Comparison of ENCODE assay signal across 8 mouse cellular contexts in genomic region chr7:25709961-25710360, GRCm38 (mm10). TPM values are rescaled to one million over a fixed set of nuclear protein-coding genes. Genes with fewer than 3 reads are reported as not detected.
DNase-seq lines count a peak whose midpoint lies in the region; ATAC-seq and TF ChIP-seq lines count a peak whose summit lies in the region.

No protein-coding gene starts in this region.

- H3K27me3 ChIP-seq in heart, embryonic 13.5 days (replicated peaks), result no peaks in the 10 kb centered on the region
- no peaks in the 10 kb centered on the region for H3K27me3 ChIP-seq in liver, embryonic 12.5 days (replicated peaks)
- no peaks in the 10 kb centered on the region for H3K27me3 ChIP-seq in neural tube, embryonic 15.5 days (replicated peaks)

- no peaks in the 10 kb centered on the region for H3K9me3 ChIP-seq in ES-E14 (ENCODE audit: control insufficient read depth, insufficient read depth, low read depth, low read length)
- no peaks in the 10 kb centered on the region for H3K9me3 ChIP-seq in heart, embryonic 13.5 days
- H3K9me3 ChIP-seq in liver, embryonic 12.5 days (replicated peaks), result no peaks in the 10 kb centered on the region
- no peaks in the 10 kb centered on the region for H3K9me3 ChIP-seq in neural tube, embryonic 15.5 days (replicated peaks)

- H3K4me1 ChIP-seq in ES-E14 (ENCODE audit: control insufficient read depth in 2 of 2, insufficient read depth in 2 of 2, low read length in 2 of 2, poor library complexity in 1 of 2), result peaks cover 3 to 23% of the 10 kb centered on the region in 2 experiments; a peak in 1 of 4 replicates
- H3K4me1 ChIP-seq in heart, embryonic 13.5 days, result peaks cover 65% of the 10 kb centered on the region
- H3K4me1 ChIP-seq in liver, embryonic 12.5 days, result peaks cover 67% of the 10 kb centered on the region
- H3K4me1 ChIP-seq in neural tube, embryonic 15.5 days, result peaks cover 17% of the 10 kb centered on the region

- ATAC-seq in heart, embryonic 13.5 days (ENCODE audit: extremely low read depth, insufficient number of reproducible peaks, low FRiP score, low TSS enrichment), result no peak
- no peak for ATAC-seq in liver, embryonic 12.5 days
- ATAC-seq in neural tube, embryonic 15.5 days (ENCODE audit: low FRiP score), result no peak
- no peak for ATAC-seq in erythroblast, adult 5-6 weeks (replicated peaks; ENCODE audit: low FRiP score, poor library complexity, severe bottlenecking)

- 16% methylated on average over 12 of the region's 12 CpGs for WGBS in heart, embryonic 13.5 days
- WGBS in liver, embryonic 12.5 days (ENCODE audit: insufficient replicate concordance), result 54% methylated on average over 12 of the region's 12 CpGs
- WGBS in neural tube, embryonic 15.5 days, result 23% methylated on average over 12 of the region's 12 CpGs

- peak overlapping the region; percentile 61 for H3K4me2 ChIP-seq in heart, embryonic 13.5 days
- H3K4me2 ChIP-seq in liver, embryonic 12.5 days, result peak overlapping the region; percentile 17
- H3K4me2 ChIP-seq in neural tube, embryonic 15.5 days, result peak overlapping the region; percentile 22; the same call in 1 of the 2 replicates

- H3K9ac ChIP-seq in ES-E14 (ENCODE audit: insufficient read depth, low read depth, low read length, poor library complexity, severe bottlenecking), result no peak overlapping the region
- peak overlapping the region; percentile 74 for H3K9ac ChIP-seq in heart, embryonic 13.5 days
- 0 out of 2 replicates have a peak overlapping the region, but pooled peaks have one; percentile 40 for H3K9ac ChIP-seq in liver, embryonic 12.5 days
- no peak overlapping the region for H3K9ac ChIP-seq in neural tube, embryonic 15.5 days (replicated peaks)

- peaks cover 21% of the 10 kb centered on the region; the same call in 1 of the 2 replicates for H3K36me3 ChIP-seq in ES-E14 (ENCODE audit: control insufficient read depth, insufficient read depth, low read length, poor library complexity, severe bottlenecking)
- peaks cover 27% of the 10 kb centered on the region for H3K36me3 ChIP-seq in heart, embryonic 13.5 days
- peaks cover 78% of the 10 kb centered on the region for H3K36me3 ChIP-seq in liver, embryonic 12.5 days
- peaks cover 29% of the 10 kb centered on the region for H3K36me3 ChIP-seq in neural tube, embryonic 15.5 days

- peak; percentile 61 to 69 for DNase-seq in heart, adult 18-20 months
- no peak for DNase-seq in heart, adult 8-10 months (ENCODE audit: low spot score)
- DNase-seq in ES-E14 (ENCODE audit: low read depth, low spot score), result no peak
- no peak for DNase-seq in ovary, postnatal 14 days (ENCODE audit: low spot score)

- in situ Hi-C loops in ES-E14 (cut with MboI; ENCODE audit: low sequenced_read_pairs in 2 of 2, unreplicated experiment in 2 of 2), result no loop called here

- peak overlapping the region; percentile 27 to 29; a peak in 2 of 4 replicates for H3K4me3 ChIP-seq in ES-E14 (ENCODE audit: insufficient read depth in 1 of 2, low read depth in 1 of 2, low read length in 2 of 2, poor library complexity in 1 of 2, severe bottlenecking in 1 of 2)
- H3K4me3 ChIP-seq in heart, embryonic 13.5 days, result peak overlapping the region; percentile 12; the same call in 1 of the 2 replicates
- no peak overlapping the region for H3K4me3 ChIP-seq in liver, embryonic 12.5 days
- H3K4me3 ChIP-seq in neural tube, embryonic 15.5 days (replicated peaks), result no peak overlapping the region

- no peak overlapping the region for H3K27ac ChIP-seq in ES-E14 (ENCODE audit: insufficient read depth, low read depth, low read length, poor library complexity, severe bottlenecking)
- H3K27ac ChIP-seq in heart, embryonic 13.5 days (replicated peaks), result peak overlapping the region; percentile 82
- H3K27ac ChIP-seq in liver, embryonic 12.5 days, result peak overlapping the region; percentile 57; the same call in 1 of the 2 replicates
- no peak overlapping the region for H3K27ac ChIP-seq in neural tube, embryonic 15.5 days (replicated peaks)

TF ChIP-seq in ES-E14, 5 proteins besides CTCF, POLR2A, EP300 and RAD21:
- TF ChIP-seq ZC3H11A (IDR thresholded peaks at IDR 0.05; ENCODE audit: borderline replicate concordance, low read depth, low read length) (no peak), HCFC1 (IDR thresholded peaks at IDR 0.05; ENCODE audit: borderline replicate concordance, insufficient read depth, low read length) (no peak)

RNA-seq across cellular contexts. Expression of gene Ccdc97, which starts 8.9 kb away (rescaled TPM):
- 10 to 100 TPM; 55.0 to 56.6 TPM for total RNA-seq in heart, adult 18-20 months (2021)
- 10 to 100 TPM; 56.7 to 62.0 (median 58.8) TPM for total RNA-seq in heart, adult 8-10 months (2022)
- 20.3 and 21.7 TPM in 2 replicates for total RNA-seq in ES-E14 (2012; rRNA removed)
- 19.7 and 22.1 TPM in 2 replicates for polyA plus RNA-seq in heart, embryonic 13.5 days (2015; fragmentation: Nextera tagmentation; extraction: Ambion mirVana)
- 14.7 and 15.2 TPM in 2 replicates for polyA plus RNA-seq in liver, embryonic 12.5 days (2016; fragmentation: Nextera tagmentation; extraction: Ambion mirVana)
- 30.2 and 33.2 TPM in 2 replicates for polyA plus RNA-seq in neural tube, embryonic 15.5 days (2015; fragmentation: Nextera tagmentation; extraction: Ambion mirVana)
- 19.0 and 22.3 TPM in 2 replicates for total RNA-seq in erythroblast, adult 5-6 weeks (2015; ENCODE audit: low replicate concordance)
- 14.7 and 17.7 TPM in 2 replicates for total RNA-seq in erythroblast, adult 5-6 weeks (2017; ENCODE audit: low replicate concordance)

RNA-seq across cellular contexts. Expression of gene Tgfb1, which starts 23.2 kb away (rescaled TPM):
- 10 to 100 TPM; 21.8 to 23.6 TPM for total RNA-seq in heart, adult 18-20 months (2021)
- total RNA-seq in heart, adult 8-10 months (2022), result 10 to 100 TPM; 17.5 to 24.9 (median 23.9) TPM
- 6.3 and 7.1 TPM in 2 replicates for total RNA-seq in ES-E14 (2012; rRNA removed)
- 4.3 TPM in 2 replicates for polyA plus RNA-seq in heart, embryonic 13.5 days (2015; fragmentation: Nextera tagmentation; extraction: Ambion mirVana)
- 13.6 and 14.2 TPM in 2 replicates for polyA plus RNA-seq in liver, embryonic 12.5 days (2016; fragmentation: Nextera tagmentation; extraction: Ambion mirVana)
- polyA plus RNA-seq in neural tube, embryonic 15.5 days (2015; fragmentation: Nextera tagmentation; extraction: Ambion mirVana), result 0.88 and 1.8 TPM in 2 replicates
- 64.9 and 68.1 TPM in 2 replicates for total RNA-seq in erythroblast, adult 5-6 weeks (2015; ENCODE audit: low replicate concordance)
- 11.2 and 12.0 TPM in 2 replicates for total RNA-seq in erythroblast, adult 5-6 weeks (2017; ENCODE audit: low replicate concordance)

RNA-seq across cellular contexts. Expression of gene B9d2, which starts 29.4 kb away (rescaled TPM):
- total RNA-seq in heart, adult 18-20 months (2021), result 10 to 100 TPM; 10.2 TPM
- total RNA-seq in heart, adult 8-10 months (2022), result 10 to 100 TPM; 10.1 to 12.8 (median 11.9) TPM
- total RNA-seq in ES-E14 (2012; rRNA removed), result 4.1 and 5.5 TPM in 2 replicates
- 30.8 and 32.8 TPM in 2 replicates for polyA plus RNA-seq in heart, embryonic 13.5 days (2015; fragmentation: Nextera tagmentation; extraction: Ambion mirVana)
- polyA plus RNA-seq in liver, embryonic 12.5 days (2016; fragmentation: Nextera tagmentation; extraction: Ambion mirVana), result 24.9 and 29.5 TPM in 2 replicates
- polyA plus RNA-seq in neural tube, embryonic 15.5 days (2015; fragmentation: Nextera tagmentation; extraction: Ambion mirVana), result 42.9 and 46.9 TPM in 2 replicates
- total RNA-seq in erythroblast, adult 5-6 weeks (2015; ENCODE audit: low replicate concordance), result 7.5 and 8.1 TPM in 2 replicates
- total RNA-seq in erythroblast, adult 5-6 weeks (2017; ENCODE audit: low replicate concordance), result 0.60 and 5.6 TPM in 2 replicates

RNA-seq across cellular contexts. Expression of gene Tmem91, which starts 35.0 kb away (rescaled TPM):
- total RNA-seq in heart, adult 18-20 months (2021), result under 1 TPM in 1 of 2 experiments, not detected in 1; 0.22 TPM
- not detected for total RNA-seq in heart, adult 8-10 months (2022)
- total RNA-seq in ES-E14 (2012; rRNA removed), result 0.94 and 2.6 TPM in 2 replicates
- polyA plus RNA-seq in heart, embryonic 13.5 days (2015; fragmentation: Nextera tagmentation; extraction: Ambion mirVana), result 1.4 and 1.5 TPM in 2 replicates
- polyA plus RNA-seq in liver, embryonic 12.5 days (2016; fragmentation: Nextera tagmentation; extraction: Ambion mirVana), result 2.0 and 3.2 TPM in 2 replicates
- 73.9 and 97.4 TPM in 2 replicates for polyA plus RNA-seq in neural tube, embryonic 15.5 days (2015; fragmentation: Nextera tagmentation; extraction: Ambion mirVana)
- total RNA-seq in erythroblast, adult 5-6 weeks (2015; ENCODE audit: low replicate concordance), result 0.96 TPM in 1 of 2 replicates, not detected in the other
- 0.09 TPM in 1 of 2 replicates, not detected in the other for total RNA-seq in erythroblast, adult 5-6 weeks (2017; ENCODE audit: low replicate concordance)

RNA-seq across cellular contexts. Expression of gene Hnrnpul1, which starts 44.6 kb away (rescaled TPM):
- total RNA-seq in heart, adult 18-20 months (2021), result 10 to 100 TPM; 70.7 to 71.3 TPM
- total RNA-seq in heart, adult 8-10 months (2022), result 10 to 100 TPM; 65.8 to 82.6 (median 71.5) TPM
- total RNA-seq in ES-E14 (2012; rRNA removed), result 67.1 and 69.0 TPM in 2 replicates
- 38.1 and 38.8 TPM in 2 replicates for polyA plus RNA-seq in heart, embryonic 13.5 days (2015; fragmentation: Nextera tagmentation; extraction: Ambion mirVana)
- polyA plus RNA-seq in liver, embryonic 12.5 days (2016; fragmentation: Nextera tagmentation; extraction: Ambion mirVana), result 46.1 and 52.3 TPM in 2 replicates
- polyA plus RNA-seq in neural tube, embryonic 15.5 days (2015; fragmentation: Nextera tagmentation; extraction: Ambion mirVana), result 37.3 and 43.9 TPM in 2 replicates
- total RNA-seq in erythroblast, adult 5-6 weeks (2015; ENCODE audit: low replicate concordance), result 45.2 and 59.1 TPM in 2 replicates
- total RNA-seq in erythroblast, adult 5-6 weeks (2017; ENCODE audit: low replicate concordance), result 79.3 and 99.9 TPM in 2 replicates

Comparison
In these comparisons a context has a peak if more than half of its experiments do, and no peak if none do; other contexts are left out.
1. DNase-seq: peak in heart, adult 18-20 months (2 of 2); none in heart, adult 8-10 months (single experiment), ES-E14 (single experiment) and ovary, postnatal 14 days (single experiment).
2. H3K27ac ChIP-seq: peak in heart, embryonic 13.5 days (single experiment) and liver, embryonic 12.5 days (single experiment); none in ES-E14 (single experiment) and neural tube, embryonic 15.5 days (single experiment).
3. H3K4me3 ChIP-seq: peak in ES-E14 (2 of 2) and heart, embryonic 13.5 days (single experiment); none in liver, embryonic 12.5 days (single experiment) and neural tube, embryonic 15.5 days (single experiment).
4. H3K9ac ChIP-seq: peak in heart, embryonic 13.5 days (single experiment) and liver, embryonic 12.5 days (single experiment); none in ES-E14 (single experiment) and neural tube, embryonic 15.5 days (single experiment).
5. Peak in every context shown above with its lines, with median percentiles within 50 percentile points of each other: H3K4me2 ChIP-seq.